Mouse (Mus musculus) ES-Bruce4 (cell line): ENCODE measurements around the gene Col6a2. TPM values are rescaled to one million over a fixed set of nuclear protein-coding genes. Genes with fewer than 3 reads are reported as not detected.

Source experiments
- H3K27ac ChIP-seq: 2 replicates; pipeline ENCODE4 v1.5.1; 2012; ENCODE audit warnings: low read length, inconsistent platforms; ENCODE audit not compliant: insufficient read depth
- H3K27me3 ChIP-seq: 2 replicates; pipeline ENCODE4 v1.6.1; 2012; ENCODE audit warnings: mild to moderate bottlenecking, low read length, inconsistent platforms; ENCODE audit not compliant: control insufficient read depth, poor library complexity, insufficient read depth, severe bottlenecking
- H3K36me3 ChIP-seq: 2 replicates; pipeline ENCODE4 v1.6.1; 2012; ENCODE audit warnings: inconsistent platforms, mild to moderate bottlenecking, low read length, moderate library complexity; ENCODE audit not compliant: control insufficient read depth, poor library complexity, insufficient read depth, severe bottlenecking
- H3K4me1 ChIP-seq: one replicate; pipeline ENCODE4 v1.8.1; 2011; ENCODE audit warnings: low read length; ENCODE audit not compliant: control insufficient read depth, insufficient read depth
- H3K4me3 ChIP-seq: 2 replicates; pipeline ENCODE4 v1.5.1; 2011; ENCODE audit warnings: low read depth, mild to moderate bottlenecking, low read length
- H3K9ac ChIP-seq: 2 replicates; pipeline ENCODE4 v1.6.1; 2012; ENCODE audit warnings: low read depth, mild to moderate bottlenecking, inconsistent platforms; ENCODE audit not compliant: poor library complexity, severe bottlenecking
- H3K9me3 ChIP-seq: replicated peaks from 2 replicates; pipeline ENCODE4 v1.6.1; 2012; ENCODE audit warnings: mild to moderate bottlenecking, low read length, inconsistent platforms; ENCODE audit not compliant: control insufficient read depth, poor library complexity, insufficient read depth, severe bottlenecking
- CTCF ChIP-seq: IDR thresholded peaks from one replicate; pipeline ENCODE4 v1.8.1; 2011; ENCODE audit warnings: low read depth, low read length
- EP300 ChIP-seq: IDR thresholded peaks from 2 replicates; pipeline ENCODE4 v1.6.1; 2011; ENCODE audit warnings: low read depth, low read length; ENCODE audit not compliant: insufficient read depth
- POLR2A ChIP-seq: IDR thresholded peaks from one replicate; pipeline ENCODE4 v1.8.1; 2011; ENCODE audit warnings: low read length; ENCODE audit not compliant: insufficient read depth
- polyA plus RNA-seq: library from polyadenylated mRNA; stranded (reverse); fragments of >200 nt; gene quantifications from 2 replicates; pipeline ENCODE4 v1.2.4, GENCODE M21; 2011; ENCODE audit warnings: low read depth; ENCODE audit not compliant: missing spikeins, insufficient read depth, insufficient read length

Gene Col6a2
- polyA plus RNA-seq, 1 experiment, result 3.0 TPM

- H3K4me3 ChIP-seq, result no peak overlapping the region
- H3K27me3 ChIP-seq, result no peaks in the 10 kb centered on the region
- H3K27ac ChIP-seq, result no peak overlapping the region
- TF ChIP-seq POLR2A, result no peak
- TF ChIP-seq CTCF, result no peak
- no peak for TF ChIP-seq EP300
- no peaks in the 10 kb centered on the region for H3K9me3 ChIP-seq
- no peak overlapping the region for H3K9ac ChIP-seq
- no peaks in the 10 kb centered on the region for H3K4me1 ChIP-seq
- H3K36me3 ChIP-seq, result no peaks in the 10 kb centered on the region
These were observed 22.3 kb upstream of the Col6a2 start for GRCm38 (mm10) chr10:76645686-76646085.

GRCm38 (mm10) chr10:76645066-76645465 is 21.6 kb upstream of the Col6a2 start:
- Histone ChIP-seq H3K4me1 (no peaks in the 10 kb centered on the region), H3K9me3 (no peaks in the 10 kb centered on the region), H3K27ac (no peak overlapping the region), H3K9ac (no peak overlapping the region), H3K4me3 (no peak overlapping the region), H3K27me3 (no peaks in the 10 kb centered on the region), H3K36me3 (no peaks in the 10 kb centered on the region)
- TF ChIP-seq POLR2A (no peak), CTCF (no peak), EP300 (no peak)

- H3K4me1 ChIP-seq, result no peaks in the 10 kb centered on the region
- H3K9me3 ChIP-seq, result no peaks in the 10 kb centered on the region
These were observed 20.6 kb upstream of the Col6a2 start for GRCm38 (mm10) chr10:76643999-76644398.

GRCm38 (mm10) chr10:76643446-76643845 is 20.0 kb upstream of the Col6a2 start:
- no peak for TF ChIP-seq EP300
- no peak for TF ChIP-seq CTCF
- TF ChIP-seq POLR2A, result no peak
- Histone ChIP-seq H3K9ac (no peak overlapping the region), H3K9me3 (no peaks in the 10 kb centered on the region), H3K4me1 (no peaks in the 10 kb centered on the region), H3K4me3 (no peak overlapping the region), H3K36me3 (no peaks in the 10 kb centered on the region), H3K27me3 (no peaks in the 10 kb centered on the region), H3K27ac (no peak overlapping the region)

More at GRCm38 (mm10) chr10:76643999-76644398, 20.6 kb upstream of the Col6a2 start:
- no peak overlapping the region for H3K27ac ChIP-seq
- H3K36me3 ChIP-seq, result no peaks in the 10 kb centered on the region
- no peak overlapping the region for H3K4me3 ChIP-seq
- TF ChIP-seq POLR2A (no peak), EP300 (no peak), CTCF (no peak)
- H3K27me3 ChIP-seq, result no peaks in the 10 kb centered on the region
- no peak overlapping the region for H3K9ac ChIP-seq

- TF ChIP-seq POLR2A, result no peak
- TF ChIP-seq EP300, result no peak
- no peak for TF ChIP-seq CTCF
- no peak overlapping the region for H3K9ac ChIP-seq
- H3K4me3 ChIP-seq, result no peak overlapping the region
- no peaks in the 10 kb centered on the region for H3K4me1 ChIP-seq
- no peaks in the 10 kb centered on the region for H3K9me3 ChIP-seq
- H3K27ac ChIP-seq, result no peak overlapping the region
- no peaks in the 10 kb centered on the region for H3K27me3 ChIP-seq
- no peaks in the 10 kb centered on the region for H3K36me3 ChIP-seq
These were observed 19.4 kb upstream of the Col6a2 start for GRCm38 (mm10) chr10:76642628-76643434.

- Histone ChIP-seq H3K27ac (no peak overlapping the region), H3K4me1 (no peaks in the 10 kb centered on the region), H3K27me3 (no peaks in the 10 kb centered on the region), H3K9ac (no peak overlapping the region), H3K36me3 (no peaks in the 10 kb centered on the region), H3K9me3 (no peaks in the 10 kb centered on the region), H3K4me3 (no peak overlapping the region)
- no peak for TF ChIP-seq CTCF
- no peak for TF ChIP-seq EP300
- no peak for TF ChIP-seq POLR2A
These were observed 18.6 kb upstream of the Col6a2 start for GRCm38 (mm10) chr10:76641894-76642627.
